Mouse (Mus musculus) adrenal gland, postnatal 25 days (tissue): ENCODE results near the gene Pkd2. TPM values are rescaled to one million over a fixed set of nuclear protein-coding genes. Genes with fewer than 3 reads are reported as not detected.
"Not testable (repeated sequence)": the region's sequence is repeated elsewhere in the genome, so short reads cannot be mapped to it uniquely, and the experiment has no call there.

Experiments
- DNase-seq: peaks from one replicate; pipeline ENCODE4 v3.0.0; 2021; ENCODE audit warnings: mixed read lengths
- long read RNA-seq: library from polyadenylated mRNA; stranded (forward); transcript quantifications from one replicate; pipeline ENCODE4 v2.0.0, GENCODE M21; 2021
- total RNA-seq: library from RNA; stranded (reverse); gene quantifications from 2 replicates; pipeline ENCODE4 v1.2.3, GENCODE M21; 2021

Pkd2 gene
- total RNA-seq = 47.4 and 59.7 TPM in 2 replicates
- long read RNA-seq, full-length matches to known transcripts = 24 of 43 reads
- long read RNA-seq, partial matches to known transcripts = 13 of 43 reads
- long read RNA-seq, other reads (novel, unspliced or antisense) = 6 of 43 reads

DNA sequence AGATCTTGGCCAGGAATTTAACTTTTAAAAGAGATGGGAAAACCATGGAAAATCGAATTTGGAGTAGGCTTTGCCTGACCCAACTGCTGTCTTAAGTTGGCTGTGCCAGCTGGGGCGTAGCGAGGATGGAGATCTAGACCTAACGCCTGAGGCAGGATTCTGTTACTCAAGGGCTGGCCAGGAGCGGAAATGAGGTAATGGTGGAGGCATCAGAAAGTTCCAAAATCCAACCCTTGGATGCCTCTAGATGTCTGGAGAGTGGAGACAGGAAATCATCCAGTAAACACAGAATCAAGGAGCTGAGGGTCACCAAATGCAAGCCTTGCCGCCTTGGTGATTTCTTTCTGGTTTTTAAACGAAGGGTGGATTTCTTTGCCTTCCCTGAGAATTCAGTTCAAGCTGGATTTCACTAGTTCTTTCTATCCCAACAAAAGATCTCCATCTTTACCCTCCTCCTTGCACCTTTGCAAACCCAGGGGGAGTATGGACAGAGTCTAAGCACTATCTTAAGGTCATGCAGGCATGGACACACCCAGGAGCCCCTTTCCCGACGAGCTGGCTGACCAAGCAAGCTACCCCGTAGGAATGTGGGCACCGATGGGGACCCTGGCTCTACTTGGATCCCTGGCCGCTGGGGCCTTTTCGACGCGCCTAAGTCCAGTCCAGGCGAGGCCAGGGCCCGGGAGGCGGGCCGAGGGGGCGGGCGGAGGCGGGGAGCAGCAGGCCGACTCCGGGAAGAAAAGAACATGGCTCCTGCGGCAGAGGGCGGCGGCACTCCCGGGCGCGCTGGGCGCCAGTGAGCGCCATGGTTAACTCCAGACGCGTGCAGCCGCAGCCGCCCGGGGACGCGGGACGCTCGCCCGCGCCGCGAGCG is at the start of gene Pkd2:
TSS of gene Pkd2 (plus strand) at position 619 of the 874 bp plus-strand sequence.
- peak; percentile 89 for DNase-seq

DNA sequence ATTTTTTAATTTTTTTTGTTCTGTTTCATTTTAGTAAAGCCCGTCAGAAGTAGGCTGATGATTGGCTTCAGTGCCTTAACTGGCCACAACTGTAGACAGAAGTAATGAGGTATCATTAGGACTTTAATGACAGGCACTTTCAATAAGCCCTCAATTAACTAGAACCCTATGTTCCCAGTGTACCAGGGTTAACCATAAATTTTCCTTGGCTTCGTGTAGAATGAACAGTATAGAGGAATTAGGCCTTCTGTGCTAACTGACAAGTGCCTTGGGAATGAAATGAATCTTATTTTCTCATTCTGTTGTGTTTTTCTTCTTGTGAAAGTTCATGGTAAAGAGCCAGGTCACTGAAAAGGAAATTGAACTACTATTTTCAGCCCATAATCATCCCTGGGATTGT is 43.3 kb upstream of the Pkd2 start:
- no peak for DNase-seq

DNA sequence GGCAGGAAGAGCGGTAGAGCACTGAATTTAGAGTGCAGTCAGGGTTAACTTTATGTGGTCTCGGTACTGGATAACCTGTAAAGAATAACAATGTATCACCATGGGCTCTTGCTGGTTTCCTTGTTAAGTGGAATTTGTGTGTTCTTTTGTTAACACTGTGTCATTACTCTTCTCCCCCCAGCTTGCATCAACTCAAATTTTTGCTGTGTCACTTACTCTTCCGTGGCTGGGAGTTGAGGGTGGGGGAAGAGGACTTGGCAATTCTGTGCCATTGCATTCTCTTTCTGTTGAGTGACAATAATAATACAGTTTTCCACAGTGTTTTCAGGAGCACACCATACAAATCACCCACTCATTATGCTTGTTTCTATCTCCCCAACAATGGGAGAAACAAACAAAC is 42.2 kb upstream of the Pkd2 start:
- DNase-seq = no peak

DNA sequence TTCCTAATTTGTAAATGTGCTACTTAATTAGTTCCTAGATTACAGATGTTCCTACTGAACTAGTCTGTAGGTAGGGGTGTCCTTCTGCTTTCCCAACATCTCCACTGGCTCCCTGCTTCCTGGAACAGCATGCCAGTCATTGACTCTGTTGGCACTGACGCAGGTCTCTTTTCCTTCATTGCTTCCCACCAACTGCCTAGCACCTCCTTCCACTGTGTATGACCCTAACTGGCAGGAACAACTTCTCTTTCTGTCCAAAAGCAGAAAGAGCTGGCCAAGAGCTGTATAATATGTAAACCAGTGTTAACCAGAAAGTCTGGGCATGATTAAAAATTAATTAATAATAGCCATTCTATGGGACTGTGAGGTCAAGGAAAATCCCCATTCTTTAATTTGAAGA is 41.5 kb upstream of the Pkd2 start:
- no peak for DNase-seq

DNA sequence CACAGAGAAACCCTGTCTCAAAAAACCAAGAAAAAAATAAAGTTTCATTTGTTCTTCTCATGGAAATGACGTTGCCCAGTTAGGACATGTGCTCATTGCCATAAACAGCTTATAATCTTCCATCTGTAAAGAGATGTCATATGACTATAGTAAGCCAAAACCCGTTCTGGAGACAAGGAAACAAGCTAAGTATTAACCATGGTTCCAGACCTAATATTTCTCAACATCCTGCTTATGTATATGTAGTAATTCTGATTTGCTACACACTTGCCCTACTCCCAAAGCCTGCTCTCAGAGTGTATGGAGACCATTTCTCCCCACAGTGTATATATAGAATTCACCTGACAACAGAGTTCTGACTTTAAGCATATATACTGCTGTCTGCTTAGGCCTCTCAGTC is 37.2 kb upstream of the Pkd2 start:
- no peak for DNase-seq

DNA sequence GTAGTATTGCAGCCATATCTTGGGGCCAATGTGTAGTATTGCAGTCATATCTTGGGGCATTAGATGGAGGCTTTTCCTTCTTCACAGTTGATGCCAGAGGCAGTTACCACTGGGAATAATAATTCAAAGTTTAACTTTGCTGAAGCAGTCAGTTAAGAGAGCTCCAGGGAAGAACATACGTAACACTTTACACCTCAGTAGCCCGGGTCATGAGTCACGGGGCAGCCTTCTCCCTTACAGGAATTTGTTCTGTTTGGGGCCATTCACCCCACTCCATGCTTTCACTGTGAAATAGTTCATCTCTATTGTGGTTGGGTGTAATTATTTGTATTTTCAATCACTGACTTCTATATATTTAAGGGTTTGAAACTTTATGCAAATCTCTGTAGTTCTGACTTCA is 35.4 kb upstream of the Pkd2 start:
- no peak for DNase-seq

- DNase-seq = no peak
These were observed 33.3 kb upstream of the Pkd2 start for GRCm38 (mm10) chr5:104425949-104426348.

DNA sequence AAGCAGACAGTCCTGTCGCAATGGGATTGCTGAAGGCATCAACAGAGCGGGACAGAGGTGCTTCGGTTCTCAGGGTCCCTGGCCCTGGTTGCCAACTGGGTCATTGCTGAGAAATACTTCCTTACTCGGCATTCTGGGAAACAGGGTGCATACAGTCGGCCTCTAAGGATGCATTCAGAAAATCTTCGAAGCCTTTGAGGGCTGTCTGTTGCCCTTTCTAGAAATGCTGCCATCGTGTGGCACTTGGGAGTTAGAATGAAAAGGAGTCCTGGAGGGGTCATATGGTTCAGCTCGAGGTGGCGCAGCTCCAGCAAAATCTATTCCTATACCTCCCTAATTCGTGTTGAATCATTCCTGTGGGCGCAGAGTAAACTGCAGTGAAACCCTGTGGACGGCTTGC is 26.4 kb upstream of the Pkd2 start:
- peak; percentile 38 for DNase-seq

DNA sequence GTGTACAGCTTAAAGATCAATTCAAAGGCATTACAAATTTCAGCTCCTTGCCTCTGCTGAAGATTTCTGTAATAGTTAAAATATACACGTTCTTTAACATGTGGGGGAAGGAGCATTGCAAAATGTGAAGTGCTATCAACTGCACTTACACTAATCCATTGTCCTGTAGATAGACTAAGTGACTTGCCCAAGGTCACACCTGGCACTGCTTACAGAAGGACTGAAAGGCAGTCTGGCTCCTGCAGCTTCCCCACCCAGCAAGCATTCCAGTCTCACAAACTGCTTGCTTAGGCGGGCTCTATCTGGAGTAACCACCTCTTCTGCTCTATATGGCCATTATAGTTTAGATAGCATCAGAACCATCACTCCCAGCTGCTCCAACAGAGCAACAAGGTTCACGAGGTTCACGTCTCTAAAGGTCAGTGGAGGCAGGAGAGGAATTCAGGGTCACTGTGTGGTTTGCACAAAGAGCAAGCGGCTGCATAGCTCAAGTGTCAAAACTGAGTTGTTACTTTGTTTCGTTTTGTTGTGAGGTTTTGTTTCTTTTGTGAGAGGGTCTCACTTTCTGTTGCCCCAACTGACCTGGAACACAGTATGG is 25.2 kb upstream of the Pkd2 start:
- no peak for DNase-seq

GRCm38 (mm10) chr5:104434835-104435301 is 24.4 kb upstream of the Pkd2 start, which contains the start of gene Spp1:
Gene Spp1 (plus strand): TSS chr5:104435118.
- no peak for DNase-seq

DNA sequence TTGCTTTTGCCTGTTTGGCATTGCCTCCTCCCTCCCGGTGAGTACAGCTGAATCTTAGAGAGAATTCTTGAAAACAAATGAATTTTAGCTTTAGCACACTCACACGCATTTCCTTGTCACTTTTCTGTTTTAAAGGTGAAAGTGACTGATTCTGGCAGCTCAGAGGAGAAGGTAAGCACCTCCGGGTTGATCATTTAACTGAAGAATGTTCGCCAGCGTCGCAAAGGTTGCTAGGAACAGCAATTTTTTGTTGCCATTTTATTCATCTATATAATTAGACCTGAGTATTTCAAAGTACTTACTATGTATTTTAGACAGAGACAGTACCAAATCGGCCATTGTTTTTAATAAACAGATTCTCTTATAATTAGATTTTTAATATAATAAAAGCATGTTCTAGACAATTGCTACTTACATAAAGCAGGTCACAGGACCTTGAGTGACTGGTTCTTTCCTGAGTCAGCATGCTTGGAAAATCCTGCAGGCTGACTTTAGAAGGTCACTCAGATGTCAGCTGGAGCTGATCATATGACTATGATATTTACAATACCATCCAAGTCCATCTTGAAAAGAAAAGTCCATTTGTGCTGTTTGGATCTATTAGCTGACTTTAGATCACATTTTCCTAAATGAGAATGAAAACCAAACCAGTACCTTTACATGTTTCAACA is 22.7 kb upstream of the Pkd2 start:
- DNase-seq = no peak

- no peak for DNase-seq
These were observed 16.9 kb upstream of the Pkd2 start for GRCm38 (mm10) chr5:104442396-104442795.

- DNase-seq = no peak
These were observed 16.4 kb upstream of the Pkd2 start for GRCm38 (mm10) chr5:104442850-104443249.

GRCm38 (mm10) chr5:104446156-104446555 is 13.1 kb upstream of the Pkd2 start:
- DNase-seq = peak; percentile 61

DNA sequence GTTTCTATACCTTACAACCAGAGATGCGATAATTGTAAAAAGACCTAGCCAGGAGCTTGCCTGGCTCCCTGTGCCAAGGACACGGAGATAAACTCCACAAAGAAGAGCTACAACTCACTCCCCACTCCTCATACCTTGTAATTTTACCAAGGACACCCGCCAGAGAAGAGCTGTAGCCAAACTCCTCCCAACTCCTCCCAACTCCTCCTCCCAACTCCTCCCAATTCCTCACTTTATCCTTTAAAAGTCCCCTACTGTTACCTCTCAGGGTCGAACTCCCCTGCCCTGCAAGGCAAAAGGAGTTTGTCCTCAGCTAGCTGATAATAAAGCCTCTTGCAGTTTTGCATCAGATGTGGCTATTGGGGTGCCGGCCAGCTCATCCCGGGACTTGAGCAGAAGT is 10.9 kb upstream of the Pkd2 start:
- not testable (repeated sequence) for DNase-seq

DNA sequence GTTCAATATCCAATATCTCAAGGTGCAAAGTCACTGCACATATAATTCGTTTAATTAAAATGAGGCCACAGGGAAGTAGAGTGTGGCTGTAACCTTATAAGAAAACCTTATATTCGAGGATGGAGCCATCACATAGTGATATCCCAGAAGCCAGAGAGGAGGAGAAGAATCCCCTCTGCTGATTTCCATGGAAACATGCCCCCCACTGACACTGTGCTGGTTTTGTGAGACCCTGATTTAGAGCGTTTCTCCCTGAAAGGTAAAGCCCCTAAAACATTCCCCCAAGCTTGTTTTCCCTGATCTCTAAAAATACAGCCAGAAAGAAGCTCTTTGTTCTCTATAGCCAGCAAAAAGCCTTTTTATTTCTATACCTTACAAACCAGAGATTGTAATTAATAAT is 9.8 kb upstream of the Pkd2 start:
- no peak for DNase-seq

DNA sequence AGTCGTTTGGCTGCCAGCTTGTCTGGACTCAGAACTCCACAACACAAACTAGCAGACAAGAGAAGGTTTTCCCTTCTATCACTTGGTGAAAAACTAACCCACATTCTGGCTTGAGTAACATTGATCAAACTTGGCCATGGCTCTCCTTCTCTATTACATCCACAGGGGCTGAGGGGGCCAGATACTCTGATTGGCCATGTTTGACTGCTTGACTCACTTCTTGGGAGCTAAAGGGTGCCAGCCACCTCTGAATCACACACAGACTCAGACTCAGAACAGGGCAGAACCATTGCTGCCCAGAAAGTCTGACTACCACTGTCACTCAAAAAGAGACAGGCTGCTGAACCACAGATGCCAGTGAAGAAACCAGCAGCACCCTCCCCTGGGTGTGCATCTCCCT is 6.2 kb upstream of the Pkd2 start:
- peak; percentile 24 for DNase-seq

DNA sequence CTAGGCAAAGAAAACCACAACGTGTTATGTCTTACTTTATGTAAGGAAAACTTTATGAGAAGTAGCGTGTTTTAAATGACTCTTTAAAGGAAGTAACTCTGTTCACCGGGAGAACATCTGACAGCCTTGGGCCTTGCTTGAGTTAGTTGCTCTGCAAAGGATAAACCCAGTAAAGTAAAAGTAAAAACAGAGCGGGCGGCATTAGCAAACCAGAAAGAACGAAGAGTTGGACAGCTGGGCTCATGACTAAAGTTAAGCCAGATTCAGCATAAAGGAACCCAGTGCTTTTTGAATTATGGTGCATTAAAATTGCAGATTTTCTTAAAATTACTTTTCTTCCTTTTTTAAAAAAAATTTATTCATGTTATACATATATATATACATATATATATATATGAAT is 4.7 kb upstream of the Pkd2 start:
- no peak for DNase-seq

DNA sequence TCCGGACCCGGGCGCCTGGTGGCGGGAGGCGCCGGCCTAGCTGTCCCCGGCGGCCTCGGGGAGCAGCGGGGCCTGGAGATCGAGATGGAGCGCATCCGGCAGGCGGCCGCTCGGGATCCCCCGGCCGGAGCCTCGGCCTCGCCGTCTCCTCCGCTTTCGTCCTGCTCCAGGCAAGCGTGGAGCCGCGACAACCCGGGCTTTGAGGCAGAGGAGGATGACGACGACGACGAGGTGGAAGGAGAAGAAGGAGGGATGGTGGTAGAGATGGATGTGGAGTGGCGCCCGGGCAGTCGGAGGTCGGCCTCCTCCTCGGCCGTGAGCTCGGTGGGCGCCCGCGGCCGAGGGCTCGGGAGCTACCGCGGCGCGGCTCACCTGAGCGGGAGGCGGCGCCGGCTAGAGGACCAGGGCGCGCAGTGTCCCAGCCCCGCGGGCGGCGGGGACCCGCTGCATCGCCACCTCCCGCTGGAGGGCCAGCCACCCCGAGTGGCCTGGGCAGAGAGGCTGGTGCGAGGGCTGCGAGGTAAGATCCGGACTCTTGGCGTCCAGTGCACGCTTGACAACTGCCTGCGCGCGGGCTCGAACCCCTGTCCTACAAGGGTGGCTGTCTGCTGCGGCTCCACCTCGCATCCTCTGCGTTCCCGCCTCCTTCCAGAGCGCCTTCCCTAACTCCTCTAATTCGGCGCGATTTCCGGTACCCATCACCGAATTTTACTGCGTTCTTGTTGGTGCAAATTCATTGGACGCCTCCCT is 631 bp downstream of the Pkd2 start:
- peak; percentile 50 for DNase-seq

GRCm38 (mm10) chr5:104460456-104460838 is 1.2 kb downstream of the Pkd2 start:
- no peak for DNase-seq

DNA sequence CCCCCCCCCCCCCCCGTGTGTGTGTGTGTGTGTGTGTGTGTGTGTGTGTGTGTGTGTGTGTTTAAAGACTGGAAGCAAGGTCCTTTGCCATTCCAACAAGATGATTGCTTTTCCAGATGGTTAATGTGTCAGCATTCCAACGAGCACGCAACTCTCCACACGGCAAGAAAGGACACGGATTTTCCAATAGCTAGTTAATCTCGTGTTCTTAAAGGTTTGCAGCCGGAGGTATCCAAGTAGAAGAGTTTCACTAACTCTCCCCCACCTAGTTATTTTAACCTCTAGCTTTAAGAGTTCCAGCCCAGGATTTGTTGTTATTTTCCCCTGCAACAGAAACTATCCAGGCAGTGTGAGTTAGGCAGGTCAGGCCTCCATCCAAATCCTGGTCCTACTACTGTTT is 1.6 kb downstream of the Pkd2 start:
- DNase-seq = no peak

DNA sequence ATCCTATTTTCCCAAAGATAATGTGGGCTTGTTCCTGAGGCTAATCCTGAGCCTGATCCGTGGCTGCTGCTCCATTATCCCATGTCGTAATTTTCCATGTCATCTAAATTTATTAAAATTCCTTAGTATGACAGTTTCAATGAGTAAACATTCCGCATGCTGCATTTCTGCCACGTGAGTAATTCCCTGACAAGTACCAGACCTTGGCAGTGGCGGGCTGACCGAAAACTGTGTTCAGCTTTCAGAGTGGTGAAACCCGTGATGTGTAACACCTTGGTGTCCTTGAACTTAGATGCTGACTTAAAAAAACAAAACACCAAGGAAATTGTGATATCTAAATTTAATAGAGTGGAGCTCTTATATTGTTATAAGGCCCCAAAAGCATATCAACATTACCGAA is 6.0 kb downstream of the Pkd2 start:
- DNase-seq = peak; percentile 40
